Mouse (Mus musculus) neural tube, embryonic 12.5 days (tissue): ENCODE results near the gene Lmo2. TPM values are rescaled to one million over a fixed set of nuclear protein-coding genes. Genes with fewer than 3 reads are reported as not detected.
"Not testable (repeated sequence)": the region's sequence is repeated elsewhere in the genome, so short reads cannot be mapped to it uniquely, and the experiment has no call there.

Experiments
- ATAC-seq: fragments of 200-750 bp; cut with Nextera tagmentation; 2 replicates; pipeline ENCODE4 v1.8.0; 2017; ENCODE audit warnings: low read depth, mild to moderate bottlenecking, moderate TSS enrichment, moderate library complexity; ENCODE audit not compliant: low FRiP score
- H3K27ac ChIP-seq: fragments of 300-500 bp; sonication (generic); 2 replicates; pipeline ENCODE4 v1.5.1; 2016
- H3K27me3 ChIP-seq: fragments of 300-500 bp; sonication (generic); replicated peaks from 2 replicates; pipeline ENCODE4 v1.6.1; 2016; ENCODE audit warnings: mild to moderate bottlenecking
- H3K36me3 ChIP-seq: fragments of 300-500 bp; sonication (generic); 2 replicates; pipeline ENCODE4 v1.6.1; 2016; ENCODE audit warnings: mild to moderate bottlenecking
- H3K4me1 ChIP-seq: fragments of 300-500 bp; sonication (generic); 2 replicates; pipeline ENCODE4 v1.6.1; 2016
- H3K4me2 ChIP-seq: fragments of 300-500 bp; sonication (generic); replicated peaks from 2 replicates; pipeline ENCODE4 v1.6.1; 2016; ENCODE audit warnings: mild to moderate bottlenecking
- H3K4me3 ChIP-seq: fragments of 300-500 bp; sonication (generic); 2 replicates; pipeline ENCODE4 v1.5.1; 2016
- H3K9ac ChIP-seq: fragments of 300-500 bp; sonication (generic); 2 replicates; pipeline ENCODE4 v1.6.1; 2016; ENCODE audit warnings: mild to moderate bottlenecking
- H3K9me3 ChIP-seq: fragments of 300-500 bp; sonication (generic); 2 replicates; pipeline ENCODE4 v1.6.1; 2016; ENCODE audit warnings: mild to moderate bottlenecking
- WGBS: fragments of 180-500 bp; shearing (Covaris S2); methylation state at CpG from one replicate; pipeline ENCODE4 v1.1.7; 2016; 5-methylcytosine and 5-hydroxymethylcytosine counted together
- polyA plus RNA-seq: library from polyadenylated mRNA; unstranded; fragments of >200 nt; fragmentation: Nextera tagmentation; extraction: Ambion mirVana; gene quantifications from 2 replicates; pipeline ENCODE4 v1.2.1, GENCODE M21; 2016

Lmo2 gene
- polyA plus RNA-seq, 1 experiment from 2014 or later, result 44.2 TPM

- Histone ChIP-seq H3K27me3 (peaks cover 22% of the 10 kb centered on the region), H3K4me3 (peak overlapping the region; percentile 79), H3K4me1 (peaks cover 13% of the 10 kb centered on the region), H3K4me2 (peak overlapping the region; percentile 90), H3K36me3 (no peaks in the 10 kb centered on the region), H3K9ac (peak overlapping the region; percentile 87), H3K9me3 (no peaks in the 10 kb centered on the region), H3K27ac (no peak overlapping the region; the same call in 1 of the 2 replicates)
- under 1% methylated on average over 40 of the region's 40 CpGs for WGBS
- peak; percentile 82 for ATAC-seq
These were observed 11.8 kb downstream of the Lmo2 start for GRCm38 (mm10) chr2:103969437-103970040.

- under 1% methylated on average over 78 of the region's 79 CpGs for WGBS
- Histone ChIP-seq H3K4me1 (peaks cover 13% of the 10 kb centered on the region), H3K9me3 (no peaks in the 10 kb centered on the region), H3K36me3 (no peaks in the 10 kb centered on the region), H3K9ac (peak overlapping the region; percentile 87), H3K27ac (peak overlapping the region; percentile 76), H3K4me3 (peak overlapping the region; percentile 79), H3K4me2 (peak overlapping the region; percentile 90), H3K27me3 (peaks cover 22% of the 10 kb centered on the region)
- peak; percentile 60 for ATAC-seq
These were observed 12.4 kb downstream of the Lmo2 start for GRCm38 (mm10) chr2:103970041-103970790.

- WGBS, result 1% methylated on average over 32 of the region's 32 CpGs
- H3K27me3 ChIP-seq, result peaks cover 22% of the 10 kb centered on the region
- peaks cover 13% of the 10 kb centered on the region for H3K4me1 ChIP-seq
- H3K4me3 ChIP-seq, result peak overlapping the region; percentile 79
- ATAC-seq, result no peak; the same call in 1 of the 2 replicates
- H3K4me2 ChIP-seq, result peak overlapping the region; percentile 90
- no peaks in the 10 kb centered on the region for H3K36me3 ChIP-seq
- no peaks in the 10 kb centered on the region for H3K9me3 ChIP-seq
- H3K27ac ChIP-seq, result peak overlapping the region; percentile 76
- H3K9ac ChIP-seq, result peak overlapping the region; percentile 87
These were observed 13.2 kb downstream of the Lmo2 start for GRCm38 (mm10) chr2:103970791-103971649.

- H3K9me3 ChIP-seq, result no peaks in the 10 kb centered on the region
- no peak for ATAC-seq
- no peak overlapping the region for H3K9ac ChIP-seq
- peaks cover 22% of the 10 kb centered on the region for H3K27me3 ChIP-seq
- H3K4me2 ChIP-seq, result peak overlapping the region; percentile 90
- H3K36me3 ChIP-seq, result no peaks in the 10 kb centered on the region
- 17% methylated on average over 3 of the region's 3 CpGs for WGBS
- H3K4me1 ChIP-seq, result peaks cover 13% of the 10 kb centered on the region
- no peak overlapping the region for H3K27ac ChIP-seq
- H3K4me3 ChIP-seq, result peak overlapping the region; percentile 79; the same call in 1 of the 2 replicates
These were observed 14.1 kb downstream of the Lmo2 start for GRCm38 (mm10) chr2:103971838-103972237.

- Histone ChIP-seq H3K4me1 (peaks cover 9% of the 10 kb centered on the region), H3K27me3 (peaks cover 22% of the 10 kb centered on the region), H3K9ac (no peak overlapping the region), H3K9me3 (no peaks in the 10 kb centered on the region), H3K4me3 (no peak overlapping the region), H3K27ac (no peak overlapping the region), H3K4me2 (no peak overlapping the region), H3K36me3 (no peaks in the 10 kb centered on the region)
- no peak for ATAC-seq
- WGBS, result 83% methylated on average over 7 of the region's 7 CpGs
These were observed 18.1 kb downstream of the Lmo2 start for GRCm38 (mm10) chr2:103975904-103976303.

- peaks cover 9% of the 10 kb centered on the region for H3K27me3 ChIP-seq
- WGBS, result 72% methylated on average over 8 of the region's 8 CpGs
- no peak for ATAC-seq
- no peaks in the 10 kb centered on the region for H3K9me3 ChIP-seq
- peaks cover 6% of the 10 kb centered on the region; the same call in 1 of the 2 replicates for H3K4me1 ChIP-seq
- H3K4me2 ChIP-seq, result no peak overlapping the region
- H3K27ac ChIP-seq, result no peak overlapping the region
- H3K36me3 ChIP-seq, result no peaks in the 10 kb centered on the region
- H3K9ac ChIP-seq, result no peak overlapping the region
- H3K4me3 ChIP-seq, result no peak overlapping the region
These were observed 19.4 kb downstream of the Lmo2 start for GRCm38 (mm10) chr2:103977216-103977615.

- H3K27ac ChIP-seq, result no peak overlapping the region
- H3K4me1 ChIP-seq, result peaks cover 6% of the 10 kb centered on the region; the same call in 1 of the 2 replicates
- H3K27me3 ChIP-seq, result 0 out of 2 replicates have a peak, but pooled peaks cover 8% of the 10 kb centered on the region
- no peaks in the 10 kb centered on the region for H3K36me3 ChIP-seq
- no peak overlapping the region for H3K9ac ChIP-seq
- no peak overlapping the region for H3K4me3 ChIP-seq
- 44% methylated on average over 9 of the region's 9 CpGs for WGBS
- no peak for ATAC-seq
- no peak overlapping the region for H3K4me2 ChIP-seq
- no peaks in the 10 kb centered on the region for H3K9me3 ChIP-seq
These were observed 19.9 kb downstream of the Lmo2 start for GRCm38 (mm10) chr2:103977716-103978115.

GRCm38 (mm10) chr2:103982250-103982649 is 24.5 kb downstream of the Lmo2 start:
- peak; percentile 78 for ATAC-seq
- WGBS, result 12% methylated on average over 5 of the region's 5 CpGs
- Histone ChIP-seq H3K4me2 (no peak overlapping the region), H3K27me3 (no peaks in the 10 kb centered on the region), H3K4me3 (no peak overlapping the region), H3K27ac (no peak overlapping the region), H3K36me3 (no peaks in the 10 kb centered on the region), H3K4me1 (peaks cover 6% of the 10 kb centered on the region; the same call in 1 of the 2 replicates), H3K9ac (no peak overlapping the region), H3K9me3 (no peaks in the 10 kb centered on the region)

GRCm38 (mm10) chr2:103983146-103983545 is 25.4 kb downstream of the Lmo2 start:
- 88% methylated on average over 10 of the region's 10 CpGs for WGBS
- H3K4me3 ChIP-seq, result no peak overlapping the region
- 0 out of 2 replicates have a peak, but pooled peaks cover under 1% of the 10 kb centered on the region for H3K4me1 ChIP-seq
- ATAC-seq, result no peak
- no peaks in the 10 kb centered on the region for H3K9me3 ChIP-seq
- no peaks in the 10 kb centered on the region for H3K36me3 ChIP-seq
- no peaks in the 10 kb centered on the region for H3K27me3 ChIP-seq
- no peak overlapping the region for H3K27ac ChIP-seq
- H3K9ac ChIP-seq, result no peak overlapping the region
- H3K4me2 ChIP-seq, result no peak overlapping the region

GRCm38 (mm10) chr2:103987595-103987994 is 29.8 kb downstream of the Lmo2 start:
- not testable (repeated sequence) for ATAC-seq

GRCm38 (mm10) chr2:103989724-103990123 is 31.9 kb downstream of the Lmo2 start:
- Histone ChIP-seq H3K9me3 (no peaks in the 10 kb centered on the region), H3K27me3 (no peaks in the 10 kb centered on the region), H3K27ac (no peak overlapping the region), H3K4me1 (peaks cover 5% of the 10 kb centered on the region; the same call in 1 of the 2 replicates), H3K4me3 (no peak overlapping the region), H3K4me2 (no peak overlapping the region), H3K36me3 (no peaks in the 10 kb centered on the region), H3K9ac (no peak overlapping the region)
- no peak for ATAC-seq
- 88% methylated on average over 6 of the region's 6 CpGs for WGBS

More at GRCm38 (mm10) chr2:103987595-103987994, 29.8 kb downstream of the Lmo2 start:
- not testable (repeated sequence) for H3K9ac ChIP-seq, H3K9me3 ChIP-seq, H3K27me3 ChIP-seq, H3K36me3 ChIP-seq, H3K4me1 ChIP-seq, H3K4me2 ChIP-seq, H3K4me3 ChIP-seq, H3K27ac ChIP-seq
- 84% methylated on average over 8 of the region's 8 CpGs for WGBS

- H3K9me3 ChIP-seq, result no peaks in the 10 kb centered on the region
- no peaks in the 10 kb centered on the region for H3K27me3 ChIP-seq
- H3K4me3 ChIP-seq, result no peak overlapping the region
- ATAC-seq, result no peak
- no peak overlapping the region for H3K9ac ChIP-seq
- no peak overlapping the region for H3K4me2 ChIP-seq
- no peak overlapping the region for H3K27ac ChIP-seq
- peaks cover 5% of the 10 kb centered on the region; the same call in 1 of the 2 replicates for H3K4me1 ChIP-seq
- H3K36me3 ChIP-seq, result no peaks in the 10 kb centered on the region
These were observed 33.5 kb downstream of the Lmo2 start for GRCm38 (mm10) chr2:103991303-103991702.
